Mouse (Mus musculus) liver, adult 2 months (tissue): Measurements from ENCODE around the gene Arhgap5. TPM values are rescaled to one million over a fixed set of nuclear protein-coding genes. Genes with fewer than 3 reads are reported as not detected.

ENCODE experiments used
- DNase-seq: peaks from one replicate; pipeline ENCODE4 v3.0.0-alpha.2; 2011; ENCODE audit warnings: low read depth, low spot score; ENCODE audit errors: extremely low read depth
- H3K27ac ChIP-seq: fragments of 200-500 bp; replicated peaks from 2 replicates; pipeline ENCODE4 v1.5.1; 2012; ENCODE audit warnings: low read depth, mild to moderate bottlenecking, control low read depth, inconsistent platforms, low read length; ENCODE audit not compliant: insufficient read depth
- H3K27me3 ChIP-seq: fragments of 200-500 bp; 2 replicates; pipeline ENCODE4 v1.6.1; 2012; ENCODE audit warnings: mild to moderate bottlenecking, moderate library complexity, low read length, inconsistent platforms; ENCODE audit not compliant: control insufficient read depth, insufficient read depth
- H3K36me3 ChIP-seq: fragments of 200-500 bp; 2 replicates; pipeline ENCODE4 v1.6.1; 2012; ENCODE audit warnings: low read length, inconsistent platforms; ENCODE audit not compliant: control insufficient read depth, insufficient read depth
- H3K4me1 ChIP-seq: fragments of 200-500 bp; 2 replicates; pipeline ENCODE4 v1.6.1; 2011; ENCODE audit warnings: low read length; ENCODE audit not compliant: control insufficient read depth, insufficient read depth
- H3K4me3 ChIP-seq: fragments of 200-500 bp; 2 replicates; pipeline ENCODE4 v1.5.1; 2011; ENCODE audit warnings: low read depth, mild to moderate bottlenecking, control low read depth, low read length, moderate library complexity; ENCODE audit not compliant: insufficient read depth
- H3K79me2 ChIP-seq: fragments of 200-500 bp; 2 replicates; pipeline ENCODE4 v1.6.1; 2012; ENCODE audit warnings: inconsistent platforms, mild to moderate bottlenecking, low read length, moderate library complexity; ENCODE audit not compliant: control insufficient read depth, insufficient read depth
- H3K9ac ChIP-seq: fragments of 200-500 bp; 2 replicates; pipeline ENCODE4 v1.6.1; 2012; ENCODE audit warnings: low read depth, mild to moderate bottlenecking, control low read depth, inconsistent platforms, low read length
- CTCF ChIP-seq: fragments of 200-500 bp; IDR thresholded peaks from 2 replicates; pipeline ENCODE4 v1.5.1; 2011; ENCODE audit warnings: low read depth, low read length, control low read depth
- POLR2A ChIP-seq: fragments of 200-500 bp; IDR thresholded peaks from 2 replicates; pipeline ENCODE4 v1.6.1; 2011; ENCODE audit warnings: low read length, control low read depth; ENCODE audit not compliant: insufficient read depth; ENCODE audit errors: extremely low read depth
- WGBS: fragments of 180-500 bp; shearing (Covaris S2); methylation state at CpG from one replicate; pipeline ENCODE4 v1.1.7; 2018; 5-methylcytosine and 5-hydroxymethylcytosine counted together
- polyA plus RNA-seq: library from polyadenylated mRNA; depleted of rRNA; stranded (reverse); fragments of >200 nt; gene quantifications from 2 replicates; pipeline ENCODE4 v1.2.3, GENCODE M21; 2012; rRNA removed
- total RNA-seq: library from RNA; depleted of rRNA; stranded (reverse); fragments of >200 nt; gene quantifications from 2 replicates; pipeline ENCODE4 v1.2.3, GENCODE M21; 2014; rRNA removed

Arhgap5 gene
- total and polyA plus RNA-seq, 2 experiments: 3.5 to 92.7 TPM

DNA sequence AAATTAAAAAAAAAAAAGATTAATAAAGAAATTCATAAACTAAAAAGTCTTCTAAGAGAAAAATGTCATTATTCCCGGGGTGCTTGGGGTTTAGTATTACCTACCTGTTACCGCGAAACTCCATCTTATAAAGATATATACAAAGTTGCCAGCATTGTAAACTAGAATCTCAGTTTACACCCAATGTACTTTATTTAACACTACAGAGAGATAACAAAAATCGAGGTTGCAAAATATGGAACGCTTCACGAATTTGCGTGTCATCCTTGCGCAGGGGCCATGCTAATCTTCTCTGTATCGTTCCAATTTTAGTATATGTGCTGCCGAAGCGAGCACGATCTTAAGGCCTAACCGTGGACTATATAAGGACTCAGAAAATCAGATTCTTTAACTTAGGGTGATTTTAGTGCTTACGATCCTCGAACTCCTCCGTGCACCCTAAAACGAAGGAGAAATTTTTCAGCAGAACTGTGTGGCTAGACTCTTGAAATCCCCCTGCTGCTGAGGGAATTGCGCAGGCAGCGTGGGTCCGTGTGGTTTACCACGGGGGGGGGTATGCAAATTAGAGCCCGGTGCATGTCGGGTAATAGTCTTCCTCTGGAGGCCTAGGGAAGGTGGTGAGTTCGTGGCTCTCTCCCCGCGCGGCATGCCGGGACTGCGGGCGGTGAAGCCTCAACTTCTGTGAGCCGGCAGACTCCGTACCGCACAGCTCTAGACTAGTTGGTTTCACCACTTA, 100.7 kb downstream of the Arhgap5 start:
- H3K4me1 ChIP-seq: peaks cover 4% of the 10 kb centered on the region; the same call in 1 of the 2 replicates
- DNase-seq: peak; percentile 86
- peak overlapping the region; percentile 99 for H3K27ac ChIP-seq
- H3K27me3 ChIP-seq: no peaks in the 10 kb centered on the region
- H3K9ac ChIP-seq: peak overlapping the region; percentile 99
- H3K4me3 ChIP-seq: peak overlapping the region; percentile 72
- no peak for TF ChIP-seq CTCF
- TF ChIP-seq POLR2A: peak; percentile 62; the same call in 1 of the 2 replicates
- H3K79me2 ChIP-seq: no peaks in the 10 kb centered on the region
- under 1% methylated on average over 33 of the region's 33 CpGs for WGBS
- no peaks in the 10 kb centered on the region for H3K36me3 ChIP-seq

DNA sequence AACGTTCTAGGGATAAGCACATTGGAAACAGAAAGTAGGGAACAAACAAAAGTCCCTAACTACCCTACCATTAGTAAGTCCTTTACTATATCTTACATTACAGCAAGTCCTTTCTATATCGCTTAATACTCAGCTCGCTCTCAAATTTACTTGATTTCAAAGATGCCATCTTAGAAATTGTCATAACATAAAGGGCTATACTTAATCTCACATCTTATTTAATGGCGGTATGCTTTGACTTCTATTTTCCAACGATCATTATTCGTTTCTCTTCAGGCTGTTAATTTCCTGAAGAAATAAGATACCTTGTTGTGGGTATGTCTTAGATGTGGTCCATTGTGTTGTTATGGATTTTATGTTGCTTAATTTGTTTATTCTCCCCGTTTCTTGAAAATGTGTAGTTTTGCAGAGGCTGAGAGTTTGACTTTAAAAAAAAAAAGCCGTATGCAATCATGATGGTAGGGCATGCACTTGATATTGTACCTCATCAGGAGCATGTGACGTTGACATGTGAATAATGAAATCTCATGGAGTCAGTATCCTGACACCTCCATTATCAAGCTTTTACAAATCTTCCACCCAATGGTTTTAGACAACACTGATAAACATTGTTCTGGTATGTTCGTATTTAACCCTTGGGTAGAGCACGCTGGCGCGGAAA, 101.3 kb downstream of the Arhgap5 start:
- H3K4me3 ChIP-seq: peak overlapping the region; percentile 65; the same call in 1 of the 2 replicates
- H3K27ac ChIP-seq: peak overlapping the region; percentile 99; the same call in 1 of the 2 replicates
- H3K27me3 ChIP-seq: no peaks in the 10 kb centered on the region
- TF ChIP-seq CTCF: no peak
- no peak for TF ChIP-seq POLR2A
- H3K79me2 ChIP-seq: no peaks in the 10 kb centered on the region
- H3K36me3 ChIP-seq: no peaks in the 10 kb centered on the region
- no peak for DNase-seq
- WGBS: 44% methylated on average over 13 of the region's 13 CpGs
- H3K4me1 ChIP-seq: peaks cover 4% of the 10 kb centered on the region; the same call in 1 of the 2 replicates
- no peak overlapping the region; the same call in 1 of the 2 replicates for H3K9ac ChIP-seq

- no peak for DNase-seq
- H3K9ac ChIP-seq: no peak overlapping the region
- no peak for TF ChIP-seq CTCF
- no peak for TF ChIP-seq POLR2A
- H3K79me2 ChIP-seq: no peaks in the 10 kb centered on the region
- no peak overlapping the region for H3K27ac ChIP-seq
- WGBS: 77% methylated on average over 4 of the region's 4 CpGs
- H3K27me3 ChIP-seq: no peaks in the 10 kb centered on the region
- no peak overlapping the region for H3K4me3 ChIP-seq
- H3K36me3 ChIP-seq: no peaks in the 10 kb centered on the region
- H3K4me1 ChIP-seq: peaks cover 2% of the 10 kb centered on the region; the same call in 1 of the 2 replicates
Measured at GRCm38 (mm10) chr12:52607411-52607810, 103.6 kb downstream of the Arhgap5 start.

DNA sequence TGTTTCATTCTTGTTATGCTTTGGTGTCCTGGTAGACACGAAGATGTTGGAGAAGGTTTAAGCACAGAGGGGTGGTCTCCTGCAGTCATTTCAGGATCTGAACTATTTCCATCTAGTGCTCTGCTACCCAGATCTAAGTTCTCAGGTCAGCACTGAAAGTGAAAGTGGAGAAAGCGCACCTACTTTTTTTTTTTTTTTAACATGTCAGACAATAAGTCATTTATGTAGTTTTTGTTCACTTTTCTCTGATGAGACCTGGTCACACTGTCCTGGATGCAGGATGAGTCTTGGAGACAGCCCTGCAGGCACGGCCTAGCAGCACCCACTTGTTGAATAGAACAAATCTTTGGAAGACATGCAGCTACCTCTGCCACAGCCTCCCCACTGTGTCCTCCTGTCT, 111.9 kb downstream of the Arhgap5 start:
- Histone ChIP-seq H3K4me1 (no peaks in the 10 kb centered on the region; the same call in 1 of the 2 replicates), H3K36me3 (no peaks in the 10 kb centered on the region), H3K9ac (no peak overlapping the region), H3K4me3 (no peak overlapping the region), H3K27ac (no peak overlapping the region), H3K27me3 (no peaks in the 10 kb centered on the region), H3K79me2 (no peaks in the 10 kb centered on the region)
- DNase-seq: no peak
- WGBS: 80% methylated on average over 3 of the region's 3 CpGs
- TF ChIP-seq CTCF: no peak
- TF ChIP-seq POLR2A: no peak

DNA sequence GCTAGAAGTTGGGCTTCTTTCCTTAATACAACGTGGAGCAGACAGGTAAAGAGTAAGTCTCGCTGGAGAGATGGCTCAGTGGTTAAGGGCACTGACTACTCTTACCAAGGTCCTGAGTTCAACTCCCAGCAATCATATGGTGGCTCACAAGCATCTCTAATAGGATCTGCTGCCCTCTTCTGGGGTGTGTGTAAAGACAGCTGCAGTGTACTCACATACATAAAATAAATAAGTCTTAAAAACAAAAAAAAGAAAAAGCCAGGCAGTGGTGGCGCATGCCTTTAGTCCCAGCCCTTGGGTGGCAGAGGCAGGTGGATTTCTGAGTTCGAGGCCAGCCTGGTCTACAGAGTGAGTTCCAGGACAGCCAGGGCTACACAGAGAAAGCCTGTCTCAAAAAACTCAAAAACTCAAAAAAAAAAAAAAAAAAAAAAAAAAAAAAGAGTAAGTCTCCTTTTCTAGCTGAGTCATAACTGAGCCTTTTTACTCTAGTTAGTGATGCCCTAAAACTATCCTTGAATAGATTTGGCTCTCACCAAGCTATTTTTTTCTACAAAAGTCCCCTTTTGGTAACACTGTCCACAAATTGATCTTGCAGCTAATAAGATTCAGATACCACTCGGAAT, 114.8 kb downstream of the Arhgap5 start:
- H3K4me3 ChIP-seq: no peak overlapping the region
- H3K4me1 ChIP-seq: no peaks in the 10 kb centered on the region; the same call in 1 of the 2 replicates
- 82% methylated on average over 5 of the region's 5 CpGs for WGBS
- TF ChIP-seq POLR2A (no peak), CTCF (no peak)
- no peaks in the 10 kb centered on the region for H3K79me2 ChIP-seq
- H3K36me3 ChIP-seq: no peaks in the 10 kb centered on the region
- H3K9ac ChIP-seq: no peak overlapping the region
- no peak overlapping the region for H3K27ac ChIP-seq
- H3K27me3 ChIP-seq: no peaks in the 10 kb centered on the region
- no peak for DNase-seq

DNA sequence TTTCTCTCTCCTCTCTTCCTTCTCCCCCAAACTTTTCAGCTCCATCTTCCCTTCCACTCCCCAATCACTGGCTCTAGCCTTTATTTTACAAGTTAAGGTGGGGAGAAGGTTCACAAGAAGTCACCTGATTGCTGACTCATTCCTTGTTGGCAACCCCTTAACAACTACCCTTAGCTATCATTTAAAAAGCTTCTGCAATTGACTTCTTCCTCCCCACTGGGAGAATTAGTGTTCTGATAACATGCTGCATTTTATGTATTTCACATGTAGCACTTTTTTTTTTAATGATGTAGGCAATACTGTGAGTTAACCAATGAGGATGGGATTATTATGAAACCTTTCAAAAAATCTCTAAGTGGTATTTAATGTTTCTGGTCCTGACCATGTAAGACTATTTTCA, 115.9 kb downstream of the Arhgap5 start:
- H3K27me3 ChIP-seq: no peaks in the 10 kb centered on the region
- H3K4me3 ChIP-seq: no peak overlapping the region
- H3K27ac ChIP-seq: no peak overlapping the region
- H3K4me1 ChIP-seq: no peaks in the 10 kb centered on the region; the same call in 1 of the 2 replicates
- no peaks in the 10 kb centered on the region for H3K79me2 ChIP-seq
- H3K36me3 ChIP-seq: no peaks in the 10 kb centered on the region
- DNase-seq: no peak
- no peak overlapping the region for H3K9ac ChIP-seq
- no peak for TF ChIP-seq CTCF
- no peak for TF ChIP-seq POLR2A

Other genes starting within 250 kb of the Arhgap5 start
- 0.07 and 0.09 TPM in 2 replicates for gene Akap6, start 195.4 kb downstream of the Arhgap5 start, total RNA-seq
- 0.01 and 0.05 TPM in 2 replicates for gene Akap6, start 195.4 kb downstream of the Arhgap5 start, polyA plus RNA-seq